Mouse (Mus musculus): ENCODE measurements around the gene Oas1g.
"Not testable (repeated sequence)": the region's sequence is repeated elsewhere in the genome, so short reads cannot be mapped to it uniquely, and the experiment has no call there.

Oas1g gene

DNA sequence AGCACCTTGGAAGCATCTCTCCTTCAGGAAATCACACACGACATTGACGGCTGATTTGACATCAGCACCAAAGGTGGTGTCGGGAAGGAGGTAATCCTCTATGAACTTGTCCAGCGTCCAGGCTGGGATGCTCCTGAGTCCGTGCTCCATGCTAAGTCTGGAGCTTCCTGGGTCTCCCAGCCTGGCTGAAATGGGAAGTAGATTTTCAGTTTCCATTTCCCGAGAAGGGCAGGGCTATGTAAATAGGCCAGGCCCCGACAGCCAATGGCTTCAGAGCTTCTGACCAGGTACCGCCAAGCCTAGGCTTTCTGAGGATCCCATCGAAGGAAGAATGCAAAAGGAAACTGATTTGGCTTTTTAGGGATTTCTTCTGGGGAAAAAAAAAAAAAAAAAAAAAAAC, at the start of gene Oas1g:
Gene Oas1g, minus strand, starts transcription at position 201 of the 400 bp plus-strand sequence.
- TF ChIP-seq GATA4 (IDR thresholded peaks at IDR 0.05; ENCODE audit: insufficient replicate concordance, low read length) = not testable (repeated sequence)

DNA sequence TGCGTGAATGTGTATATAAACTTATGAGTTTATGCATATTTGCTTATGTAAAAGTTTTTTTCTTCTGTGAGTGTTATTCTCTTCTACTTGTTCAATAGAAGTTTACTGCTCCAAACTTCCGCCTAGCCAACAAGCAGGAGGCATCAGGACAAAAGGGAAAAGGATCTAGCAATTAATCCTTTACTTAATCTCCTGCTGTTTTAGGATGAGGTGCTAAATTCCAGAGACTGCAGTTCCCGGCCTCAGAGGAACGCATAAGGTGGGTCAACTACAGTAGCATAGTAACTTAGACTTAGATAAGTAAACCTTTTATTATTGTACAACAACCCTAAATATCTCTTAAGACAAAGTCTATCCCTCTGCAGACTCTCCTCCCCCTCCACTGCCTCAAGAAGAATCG, 46.6 kb upstream of the Oas1g start:
- no peak for TF ChIP-seq GATA4 (IDR thresholded peaks at IDR 0.05; ENCODE audit: insufficient replicate concordance, low read length)

DNA sequence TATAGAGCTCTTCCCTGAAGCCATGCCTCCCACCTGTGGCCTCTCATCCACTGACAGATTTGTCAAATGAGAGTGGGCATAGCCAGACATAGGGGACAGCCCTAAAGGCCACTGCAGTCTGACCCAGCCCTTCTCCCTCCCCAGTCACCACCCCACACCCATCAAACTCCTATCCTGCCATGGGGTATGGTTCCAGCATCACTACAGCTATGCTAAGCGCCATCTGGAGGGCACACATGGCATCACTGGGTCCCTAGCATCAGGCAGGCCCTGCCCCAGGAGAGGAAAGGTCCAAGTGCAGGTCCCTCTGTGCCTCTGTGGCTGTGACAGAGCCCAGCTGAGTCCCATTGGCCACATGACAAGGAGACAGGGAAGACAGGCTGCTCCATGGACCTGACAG, 39.6 kb upstream of the Oas1g start:
- no peak for TF ChIP-seq GATA4 (IDR thresholded peaks at IDR 0.05; ENCODE audit: insufficient replicate concordance, low read length)

DNA sequence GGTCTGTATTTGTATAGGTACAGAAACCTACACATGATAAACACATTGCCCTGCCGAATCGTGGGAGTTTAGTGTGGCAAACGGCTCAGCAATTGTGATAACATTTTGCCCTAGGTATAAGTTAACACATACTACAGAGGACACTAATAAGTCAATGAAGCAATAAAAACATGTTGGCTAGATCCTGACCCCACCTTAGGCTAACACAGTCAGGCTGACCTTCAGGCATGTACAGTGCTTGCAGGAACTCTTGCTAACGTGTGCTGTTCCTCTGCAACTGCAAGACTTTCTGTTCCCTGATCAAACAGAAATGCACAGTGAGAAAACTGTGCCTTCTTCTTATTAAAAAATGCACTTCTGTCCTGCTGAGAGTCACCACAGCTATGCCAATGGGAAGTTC, 36.6 kb upstream of the Oas1g start:
- TF ChIP-seq GATA4 (IDR thresholded peaks at IDR 0.05; ENCODE audit: insufficient replicate concordance, low read length) = no peak

DNA sequence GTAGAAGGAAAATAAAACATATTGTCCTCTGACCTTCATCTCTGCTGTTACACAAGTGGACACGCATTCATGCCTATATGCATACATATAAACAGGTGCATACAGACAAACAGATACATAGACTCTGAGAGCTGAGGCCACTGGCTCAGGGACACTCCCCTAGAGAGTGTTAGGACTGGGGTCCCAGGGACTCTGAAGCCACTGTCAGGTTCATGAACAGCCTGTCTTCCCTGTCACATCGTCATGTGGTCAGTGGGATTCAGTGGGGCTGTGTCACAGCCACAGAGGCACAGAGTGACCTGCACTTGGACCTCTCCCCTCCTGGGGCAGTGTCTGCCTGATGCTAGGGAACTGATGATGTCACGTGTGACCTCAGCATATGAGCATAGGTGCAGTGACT, 32.9 kb upstream of the Oas1g start:
- TF ChIP-seq GATA4 (IDR thresholded peaks at IDR 0.05; ENCODE audit: insufficient replicate concordance, low read length) = no peak

DNA sequence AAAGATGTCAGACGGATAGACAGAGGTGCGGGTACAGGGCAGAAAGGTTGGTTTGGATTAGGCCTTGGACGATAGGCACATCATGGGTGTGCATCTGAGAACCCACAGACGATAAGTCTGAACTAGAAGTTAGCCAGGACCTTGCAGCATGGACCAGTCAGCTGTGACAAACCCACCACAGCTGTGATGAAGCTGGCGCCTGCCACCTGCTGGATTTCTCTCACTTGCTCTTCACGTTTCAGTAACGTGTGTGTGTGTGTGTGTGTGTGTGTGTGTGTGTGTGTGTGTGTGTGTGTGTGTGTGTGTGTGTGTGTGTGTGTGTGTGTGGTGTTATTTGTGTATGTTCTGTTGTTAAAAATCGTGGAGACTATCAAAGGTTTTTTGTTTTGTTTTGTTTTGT, 26.8 kb upstream of the Oas1g start, which contains the start of gene Oas1d:
Gene Oas1d, plus strand, starts transcription at position 333 of the 400 bp plus-strand sequence.
- not testable (repeated sequence) for TF ChIP-seq GATA4 (IDR thresholded peaks at IDR 0.05; ENCODE audit: insufficient replicate concordance, low read length)

DNA sequence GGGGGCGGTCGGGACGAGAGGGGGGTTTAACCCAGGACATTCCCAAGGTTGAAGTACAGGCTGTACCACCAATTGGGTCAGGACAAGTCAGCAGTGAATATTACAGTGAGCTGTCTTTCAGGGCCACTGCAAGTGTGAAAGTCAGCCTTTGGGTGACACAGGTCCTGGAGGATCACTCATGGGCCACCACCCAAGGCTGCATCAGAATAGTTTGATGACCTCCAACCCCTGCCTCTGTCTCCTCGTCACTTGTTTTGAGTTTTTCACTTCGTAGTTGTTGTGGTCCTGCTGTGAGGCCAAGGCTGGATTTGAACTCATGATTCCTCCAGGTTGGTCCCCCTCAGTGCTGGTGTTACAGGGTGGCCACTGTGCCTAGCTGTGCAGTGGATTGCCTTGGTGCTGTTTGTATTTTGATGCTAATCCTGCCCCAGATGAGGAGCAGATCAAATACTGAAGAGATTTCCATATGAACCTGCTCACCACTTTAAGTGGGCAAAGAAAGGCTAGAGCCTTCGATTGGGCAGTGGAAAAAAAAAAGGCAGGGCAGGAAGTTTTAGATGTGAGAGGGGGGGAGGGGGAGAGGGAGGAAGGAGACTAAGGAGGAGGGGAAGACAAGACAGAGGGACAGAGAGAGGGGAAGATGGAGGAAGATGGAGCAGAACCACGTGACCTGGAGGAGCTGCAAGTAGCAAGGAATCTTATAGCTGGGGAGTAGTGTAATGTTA, 20.9 kb upstream of the Oas1g start:
- TF ChIP-seq GATA4 (IDR thresholded peaks at IDR 0.05; ENCODE audit: insufficient replicate concordance, low read length) = no peak

DNA sequence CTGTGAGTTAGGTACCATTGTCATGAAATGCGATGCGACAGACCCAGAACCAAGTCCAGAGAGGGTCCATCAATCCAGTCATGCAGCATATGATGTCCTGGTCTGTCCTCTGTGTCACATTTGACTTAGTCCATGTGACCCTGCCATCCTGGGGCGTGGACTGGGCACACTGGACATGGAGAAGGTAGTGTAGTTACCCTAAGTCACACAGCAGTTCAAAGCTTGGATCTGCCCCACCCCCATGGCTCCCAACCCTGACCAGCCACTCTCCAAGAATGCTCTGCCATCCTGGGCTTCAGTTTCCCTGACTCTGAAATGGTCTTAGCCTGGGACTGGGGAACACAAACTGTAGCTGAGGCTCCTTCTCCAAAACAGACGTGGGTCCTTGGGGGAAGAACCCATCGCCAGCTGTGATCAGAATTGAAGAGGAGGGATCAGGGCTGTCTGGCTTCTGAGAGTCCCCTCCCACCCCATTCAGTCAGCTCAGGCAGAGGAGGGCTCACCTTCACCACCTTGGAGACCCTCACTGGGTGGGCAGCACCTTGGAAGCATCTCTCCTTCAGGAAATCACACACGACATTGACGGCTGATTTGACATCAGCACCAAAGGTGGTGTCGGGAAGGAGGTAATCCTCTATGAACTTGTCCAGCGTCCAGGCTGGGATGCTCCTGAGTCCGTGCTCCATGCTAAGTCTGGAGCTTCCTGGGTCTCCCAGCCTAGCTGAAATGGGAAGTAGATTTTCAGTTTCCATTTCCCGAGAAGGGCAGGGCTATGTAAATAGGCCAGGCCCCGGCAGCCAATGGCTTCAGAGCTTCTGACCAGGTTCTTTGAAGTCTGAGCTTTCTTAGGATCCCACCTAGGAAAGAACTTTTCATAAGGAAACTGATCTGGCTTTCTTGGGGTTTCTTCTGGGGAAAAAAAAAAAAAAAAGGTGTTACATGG, 19.6 kb upstream of the Oas1g start, which contains the start of gene Oas1a:
Gene Oas1a, minus strand, starts transcription at position 731 of the 943 bp plus-strand sequence.
- not testable (repeated sequence) for TF ChIP-seq GATA4 (IDR thresholded peaks at IDR 0.05; ENCODE audit: insufficient replicate concordance, low read length)

DNA sequence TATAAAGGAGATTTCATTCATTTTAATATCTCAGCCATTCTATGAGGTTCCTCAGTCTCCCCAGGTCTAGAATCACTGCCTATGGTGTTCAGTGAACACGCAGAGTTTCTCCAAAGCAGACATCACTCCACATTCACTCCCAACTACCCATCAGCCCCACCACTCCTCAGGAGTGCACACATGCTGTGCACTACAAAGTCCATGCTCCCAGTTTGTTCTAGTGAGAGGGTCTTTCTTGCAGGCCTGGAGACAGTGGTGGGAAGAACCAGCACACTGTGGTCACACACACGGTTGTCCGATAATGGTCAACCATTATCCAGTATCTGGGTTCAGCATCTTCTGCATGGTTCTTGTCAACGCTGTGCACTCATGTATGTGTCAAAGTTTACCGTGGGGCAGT, 14.6 kb upstream of the Oas1g start:
- TF ChIP-seq GATA4 (IDR thresholded peaks at IDR 0.05; ENCODE audit: insufficient replicate concordance, low read length) = no peak

DNA sequence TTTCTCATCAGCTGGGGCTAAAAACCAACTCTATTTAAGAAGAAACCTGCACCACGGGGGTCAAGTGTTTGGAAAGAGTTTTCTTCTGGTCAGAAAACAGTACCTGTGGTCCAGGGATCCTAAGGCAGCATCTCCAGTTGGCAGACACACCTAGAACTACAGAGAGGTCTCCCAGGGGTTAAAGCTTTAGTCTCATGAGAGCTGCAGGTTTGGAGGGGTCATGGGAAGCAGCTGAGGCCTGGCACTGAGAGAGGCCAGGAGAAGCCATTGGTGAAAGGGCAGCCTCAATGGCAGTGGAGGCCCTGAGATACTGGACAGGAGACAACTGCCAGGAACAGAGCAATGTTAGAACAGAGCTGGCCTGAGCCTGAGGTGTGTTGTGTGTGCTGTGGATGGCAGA, 13.3 kb upstream of the Oas1g start:
- TF ChIP-seq GATA4 (IDR thresholded peaks at IDR 0.05; ENCODE audit: insufficient replicate concordance, low read length) = no peak

DNA sequence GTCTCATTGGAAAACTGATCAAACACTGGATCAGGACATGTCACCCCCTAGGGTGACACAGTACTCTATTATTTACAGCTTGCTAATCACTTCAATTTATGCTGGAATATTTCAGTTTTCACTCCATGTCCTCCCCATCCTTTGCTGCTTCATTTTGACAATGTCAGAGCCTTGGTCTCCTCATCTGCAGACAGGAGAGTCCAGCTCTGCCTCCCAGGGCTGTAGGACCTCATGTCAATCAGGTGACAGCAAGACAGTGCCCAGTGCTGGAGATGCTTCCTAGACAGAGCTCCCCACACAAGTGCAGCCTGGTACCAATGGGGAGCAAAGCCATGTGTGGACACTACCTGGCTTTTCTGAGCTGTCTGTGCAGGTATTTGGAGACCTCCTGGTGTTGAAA, 11.3 kb upstream of the Oas1g start:
- no peak for TF ChIP-seq GATA4 (IDR thresholded peaks at IDR 0.05; ENCODE audit: insufficient replicate concordance, low read length)

DNA sequence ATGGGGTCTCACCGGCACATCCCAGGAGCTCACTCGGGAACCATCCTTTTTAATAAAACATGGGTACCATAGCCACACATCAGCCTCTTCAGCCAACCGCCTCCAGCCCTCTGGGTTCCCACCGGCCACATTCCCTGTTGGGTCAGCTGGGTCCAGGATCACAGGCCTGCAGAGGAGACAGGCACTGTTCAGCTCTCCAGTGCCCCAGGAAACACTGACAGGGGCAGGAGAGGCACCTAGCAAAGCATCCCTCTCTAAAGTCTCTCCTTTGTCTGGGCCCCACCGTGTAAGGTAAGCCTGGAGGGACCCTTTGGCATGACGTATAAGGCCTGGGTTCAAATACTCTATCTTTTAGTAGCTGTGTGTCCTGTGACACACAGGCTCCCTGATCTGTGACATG, 10.9 kb upstream of the Oas1g start:
- TF ChIP-seq GATA4 (IDR thresholded peaks at IDR 0.05; ENCODE audit: insufficient replicate concordance, low read length) = no peak

DNA sequence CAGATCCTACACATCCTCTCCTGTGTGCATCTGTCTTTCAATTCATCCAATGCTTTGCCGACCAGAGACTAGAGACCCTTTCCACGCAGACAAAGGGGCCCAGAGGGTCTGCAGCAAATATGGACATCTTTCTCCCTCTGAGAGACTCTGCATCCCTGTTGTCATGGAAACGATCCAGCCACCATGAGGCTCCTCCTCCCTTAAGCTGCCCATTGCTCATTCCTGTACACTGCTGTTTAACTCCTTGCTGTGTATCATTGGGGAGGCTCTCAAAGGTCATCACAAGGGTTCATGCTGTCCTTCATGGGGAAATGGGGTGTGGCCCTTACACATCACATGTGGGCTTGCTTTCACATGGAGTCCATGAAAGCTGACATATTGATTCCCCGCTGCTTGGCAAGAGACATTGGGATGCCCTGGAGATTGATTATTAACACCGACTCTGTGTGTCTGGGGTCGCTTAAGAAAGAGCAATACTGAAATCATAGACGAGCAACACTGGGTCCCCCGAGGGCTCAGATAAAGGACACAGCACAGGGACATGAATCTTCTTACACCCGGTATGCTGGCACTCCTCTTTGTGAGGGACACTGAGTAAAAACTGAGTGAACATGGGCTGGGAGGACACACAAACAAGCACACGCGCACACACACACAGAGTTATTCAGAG, 8.0 kb upstream of the Oas1g start:
- TF ChIP-seq GATA4 (IDR thresholded peaks at IDR 0.05; ENCODE audit: insufficient replicate concordance, low read length) = no peak

DNA sequence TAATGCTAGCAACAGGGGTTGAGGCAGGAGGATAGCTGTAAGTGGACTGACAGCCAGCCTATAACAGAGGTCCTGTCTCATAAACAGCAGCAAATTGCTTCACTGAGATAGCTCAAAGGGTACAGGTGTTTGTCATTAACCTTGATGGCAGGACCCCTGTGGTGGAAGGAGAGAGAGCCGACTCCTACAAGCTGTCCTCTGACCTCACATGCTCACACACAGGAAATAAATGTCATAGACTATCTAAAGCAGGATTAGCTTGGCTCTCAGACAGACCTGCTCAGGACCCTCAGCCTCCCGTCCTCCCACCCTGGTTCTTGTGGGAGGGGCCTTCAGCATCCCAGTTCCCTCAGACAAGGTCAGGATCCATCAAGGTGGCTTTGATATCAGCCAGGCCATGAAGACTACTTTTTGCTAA, 4.8 kb upstream of the Oas1g start:
- no peak for TF ChIP-seq GATA4 (IDR thresholded peaks at IDR 0.05; ENCODE audit: insufficient replicate concordance, low read length)

DNA sequence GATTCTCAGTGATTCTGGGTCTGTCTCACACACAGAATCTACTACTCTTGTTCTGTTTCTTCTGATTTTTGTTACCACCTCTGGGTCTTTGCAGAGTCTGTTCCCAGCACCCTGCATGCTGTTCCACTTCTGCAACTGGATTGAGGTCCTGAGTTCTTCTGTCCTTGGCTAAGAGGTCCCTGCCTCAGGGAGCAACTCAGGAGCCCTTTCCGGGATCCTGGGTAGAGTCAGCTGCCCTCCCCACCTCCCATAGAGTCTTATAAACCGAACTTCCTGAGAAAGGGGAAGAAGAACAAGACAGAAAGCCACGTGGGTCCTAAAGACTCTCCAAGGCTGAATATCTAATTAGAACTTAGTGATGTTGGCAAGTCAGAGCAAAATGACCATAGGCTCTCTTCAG, 3.6 kb upstream of the Oas1g start:
- TF ChIP-seq GATA4 (IDR thresholded peaks at IDR 0.05; ENCODE audit: insufficient replicate concordance, low read length) = no peak
